Mouse (Mus musculus) inflammation-experienced regulatory T-cells (primary cell): ENCODE measurements around the gene Ackr2. TPM values are rescaled to one million over a fixed set of nuclear protein-coding genes. Genes with fewer than 3 reads are reported as not detected.

Source experiments
- polyA plus RNA-seq, 2 experiments: library from polyadenylated mRNA; unstranded; fragments of 100-300 nt; shearing (Covaris generic); gene quantifications; one replicate each; pipeline ENCODE4 v1.2.1; 2017

Ackr2 gene
- polyA plus RNA-seq = not detected

GRCm38 (mm10) chr9:121898245-121898644, at the start of gene Ackr2:
Gene Ackr2, plus strand, starts transcription at chr9:121898355.

GRCm38 (mm10) chr9:121858153-121858488, 40.0 kb upstream of the Ackr2 start, which contains the start of gene Higd1a:
Gene Higd1a, minus strand, starts transcription at chr9:121858362.

GRCm38 (mm10) chr9:121916102-121916501, 17.9 kb downstream of the Ackr2 start, which contains the start of gene Cyp8b1:
Gene Cyp8b1, minus strand, starts transcription at chr9:121916305.

GRCm38 (mm10) chr9:121950418-121951113, 52.4 kb downstream of the Ackr2 start, which contains the start of gene Fam198a:
Gene Fam198a, plus strand, starts transcription at chr9:121950988.

Other genes starting within 250 kb of the Ackr2 start
- 10 to 100 TPM; 21.1 to 25.0 TPM for gene Sec22c, start 192.9 kb upstream of the Ackr2 start, polyA plus RNA-seq
- 10 to 100 TPM; 25.4 to 32.3 TPM for gene Ss18l2, start 188.0 kb upstream of the Ackr2 start, polyA plus RNA-seq
- 100 to 1,000 TPM; 116 to 132 TPM for gene Nktr, start 179.2 kb upstream of the Ackr2 start, polyA plus RNA-seq
- gene Zfp651, start 139.0 kb upstream of the Ackr2 start, polyA plus RNA-seq = under 1 TPM; 0.11 to 0.74 TPM
- gene Klhl40, start 120.7 kb upstream of the Ackr2 start, polyA plus RNA-seq = under 1 TPM; 0.13 to 0.72 TPM
- gene Hhatl, start 105.8 kb upstream of the Ackr2 start, polyA plus RNA-seq = under 1 TPM in 1 of 2 experiments, not detected in 1; 0.77 TPM
- gene Ccdc13, start 58.9 kb upstream of the Ackr2 start, polyA plus RNA-seq = under 1 TPM in 1 of 2 experiments, not detected in 1; 0.39 TPM
- gene Higd1a, start 40.0 kb upstream of the Ackr2 start, polyA plus RNA-seq = 10 to 100 TPM; 77.7 to 98.0 TPM
- 1 to 10 TPM in 1 of 2 experiments, under 1 TPM in 1; 0.16 to 1.6 TPM for gene Cyp8b1, start 17.9 kb downstream of the Ackr2 start, polyA plus RNA-seq
- gene Fam198a, start 52.6 kb downstream of the Ackr2 start, polyA plus RNA-seq = under 1 TPM; 0.17 to 0.48 TPM
- gene Pomgnt2, start 98.8 kb downstream of the Ackr2 start, polyA plus RNA-seq = under 1 TPM in 1 of 2 experiments, not detected in 1; 0.24 TPM
- 100 to 1,000 TPM; 103 to 155 TPM for gene Snrk, start 218.9 kb downstream of the Ackr2 start, polyA plus RNA-seq